Mouse (Mus musculus) MEL (cell line): ENCODE measurements around the gene Dgcr2. TPM values are rescaled to one million over a fixed set of nuclear protein-coding genes. Genes with fewer than 3 reads are reported as not detected.
A peak's percentile ranks its signal among the peaks of the same experiment; 100 is the strongest.

ENCODE experiments used
- DNase-seq: peaks from one replicate; pipeline ENCODE4 v3.0.0; 2011; ENCODE audit warnings: low read depth, low spot score
- H3K27ac ChIP-seq: 2 replicates; pipeline ENCODE4 v1.5.1; 2012; ENCODE audit warnings: low read depth, mild to moderate bottlenecking, control low read depth, low read length, moderate library complexity; ENCODE audit not compliant: control insufficient read depth
- H3K27me3 ChIP-seq, 2 experiments: fragments of 150-350 bp in 1 of 2; sonication (generic) in 1 of 2; 2 replicates each; pipeline ENCODE4 v1.6.1; 2012; ENCODE audit warnings: low read length in 2 of 2, mild to moderate bottlenecking in 2 of 2, improper control_type of control experiment in 1 of 2, moderate library complexity in 1 of 2; ENCODE audit not compliant: insufficient read depth in 2 of 2, control insufficient read depth in 1 of 2
- H3K36me3 ChIP-seq, 2 experiments: 2 replicates each; pipeline ENCODE4 v1.6.1; 2012 to 2014; ENCODE audit warnings: low read length in 2 of 2, improper control_type of control experiment in 1 of 2, inconsistent platforms in 1 of 2, mild to moderate bottlenecking in 1 of 2; ENCODE audit not compliant: insufficient read depth in 2 of 2, control insufficient read depth in 1 of 2
- H3K4me1 ChIP-seq, 2 experiments: fragments of 150-350 bp in 1 of 2; sonication (generic) in 1 of 2; 2 replicates each; pipeline ENCODE4 v1.6.1; 2012; ENCODE audit warnings: low read length in 2 of 2, improper control_type of control experiment in 1 of 2, mild to moderate bottlenecking in 1 of 2; ENCODE audit not compliant: insufficient read depth in 2 of 2, control insufficient read depth in 1 of 2
- H3K4me3 ChIP-seq, 2 experiments: fragments of 150-350 bp in 1 of 2; sonication (generic) in 1 of 2; 2 replicates each; pipeline ENCODE4 v1.5.1; 2012; ENCODE audit warnings: low read depth in 2 of 2, low read length in 2 of 2, mild to moderate bottlenecking in 2 of 2, moderate library complexity in 2 of 2, control low read depth in 1 of 2, improper control_type of control experiment in 1 of 2; ENCODE audit not compliant: control insufficient read depth in 1 of 2, insufficient read depth in 1 of 2
- H3K79me2 ChIP-seq: 2 replicates; pipeline ENCODE4 v1.6.1; 2012; ENCODE audit warnings: mild to moderate bottlenecking, low read length, moderate library complexity; ENCODE audit not compliant: control insufficient read depth, poor library complexity, insufficient read depth
- H3K9ac ChIP-seq: 2 replicates; pipeline ENCODE4 v1.6.1; 2012; ENCODE audit warnings: low read depth, mild to moderate bottlenecking, control low read depth, low read length, moderate library complexity; ENCODE audit not compliant: control insufficient read depth, poor library complexity, severe bottlenecking
- H3K9me3 ChIP-seq: fragments of 150-350 bp; sonication (generic); replicated peaks from 2 replicates; pipeline ENCODE4 v1.6.1; 2012; ENCODE audit warnings: mild to moderate bottlenecking, low read length, improper control_type of control experiment, moderate library complexity; ENCODE audit not compliant: insufficient read depth
- BHLHE40 ChIP-seq: IDR thresholded peaks from 2 replicates; pipeline ENCODE4 v1.6.1; 2012; ENCODE audit warnings: low read depth, mild to moderate bottlenecking, inconsistent platforms, low read length, improper control_type of control experiment, borderline replicate concordance
- CHD1 ChIP-seq: IDR thresholded peaks from 2 replicates; pipeline ENCODE4 v1.6.1; 2012; ENCODE audit warnings: low read depth, mild to moderate bottlenecking, inconsistent platforms, low read length, improper control_type of control experiment
- E2F4 ChIP-seq: IDR thresholded peaks from 2 replicates; pipeline ENCODE4 v1.6.1; 2011; ENCODE audit warnings: low read depth, low read length, improper control_type of control experiment, borderline replicate concordance
- ELF1 ChIP-seq: IDR thresholded peaks from 2 replicates; pipeline ENCODE4 v1.6.1; 2014; ENCODE audit warnings: low read depth, mild to moderate bottlenecking, inconsistent platforms, low read length, improper control_type of control experiment, moderate library complexity
- ETS1 ChIP-seq: IDR thresholded peaks from 2 replicates; pipeline ENCODE4 v1.6.1; 2012; ENCODE audit warnings: low read depth, mild to moderate bottlenecking, inconsistent platforms, low read length, improper control_type of control experiment, moderate library complexity
- HCFC1 ChIP-seq: IDR thresholded peaks from 2 replicates; pipeline ENCODE4 v1.6.1; 2012; ENCODE audit warnings: low read depth, mild to moderate bottlenecking, inconsistent platforms, low read length, improper control_type of control experiment, moderate library complexity
- MAX ChIP-seq: IDR thresholded peaks from 2 replicates; pipeline ENCODE4 v1.6.1; 2011; ENCODE audit warnings: low read length, improper control_type of control experiment
- MAZ ChIP-seq: IDR thresholded peaks from 2 replicates; pipeline ENCODE4 v1.6.1; 2012; ENCODE audit warnings: low read depth, mild to moderate bottlenecking, inconsistent platforms, low read length, improper control_type of control experiment
- MXI1 ChIP-seq: IDR thresholded peaks from 2 replicates; pipeline ENCODE4 v1.6.1; 2011; ENCODE audit warnings: mild to moderate bottlenecking, low read depth, low read length, improper control_type of control experiment
- MYB ChIP-seq: IDR thresholded peaks from 2 replicates; pipeline ENCODE4 v1.6.1; 2011; ENCODE audit warnings: mild to moderate bottlenecking, low read depth, low read length, improper control_type of control experiment
- MYC ChIP-seq: IDR thresholded peaks from 2 replicates; pipeline ENCODE4 v1.6.1; 2011; ENCODE audit warnings: low read depth, mild to moderate bottlenecking, low read length, improper control_type of control experiment, moderate library complexity
- NELFE ChIP-seq: IDR thresholded peaks from 2 replicates; pipeline ENCODE4 v1.6.1; 2011; ENCODE audit warnings: low read depth, low read length, improper control_type of control experiment
- NRF1 ChIP-seq: IDR thresholded peaks from 2 replicates; pipeline ENCODE4 v1.6.1; 2014; ENCODE audit warnings: low read depth, mild to moderate bottlenecking, inconsistent platforms, low read length, improper control_type of control experiment, moderate library complexity; ENCODE audit not compliant: poor library complexity, insufficient read depth, severe bottlenecking
- POLR2A ChIP-seq, 2 experiments: IDR thresholded peaks; 2 replicates each; pipeline ENCODE4 v1.6.1; 2011 to 2012; ENCODE audit warnings: low read length in 2 of 2, mild to moderate bottlenecking in 2 of 2, control low read depth in 1 of 2, improper control_type of control experiment in 1 of 2, low read depth in 1 of 2, moderate library complexity in 1 of 2; ENCODE audit not compliant: control insufficient read depth in 1 of 2, insufficient read depth in 1 of 2, poor library complexity in 1 of 2
- POLR2AphosphoS2 ChIP-seq: IDR thresholded peaks from 2 replicates; pipeline ENCODE4 v1.6.1; 2011; ENCODE audit warnings: low read length, improper control_type of control experiment
- RAD21 ChIP-seq: IDR thresholded peaks from 2 replicates; pipeline ENCODE4 v1.6.1; 2011; ENCODE audit warnings: mild to moderate bottlenecking, low read depth, low read length, improper control_type of control experiment
- RCOR1 ChIP-seq: IDR thresholded peaks from 2 replicates; pipeline ENCODE4 v1.6.1; 2012; ENCODE audit warnings: low read depth, mild to moderate bottlenecking, inconsistent platforms, low read length, improper control_type of control experiment
- SIN3A ChIP-seq: IDR thresholded peaks from 2 replicates; pipeline ENCODE4 v1.6.1; 2012; ENCODE audit warnings: low read length, improper control_type of control experiment, inconsistent platforms
- TAL1 ChIP-seq: IDR thresholded peaks from 2 replicates; pipeline ENCODE4 v1.6.1; 2012; ENCODE audit warnings: mild to moderate bottlenecking, inconsistent platforms, low read length, moderate library complexity, mixed read lengths
- TBP ChIP-seq: IDR thresholded peaks from 2 replicates; pipeline ENCODE4 v1.8.0; 2011; ENCODE audit warnings: low read depth, low read length, improper control_type of control experiment
- TCF12 ChIP-seq: IDR thresholded peaks from 2 replicates; pipeline ENCODE4 v1.6.1; 2014; ENCODE audit warnings: low read depth, mild to moderate bottlenecking, inconsistent platforms, low read length, improper control_type of control experiment, moderate library complexity
- UBTF ChIP-seq: IDR thresholded peaks from 2 replicates; pipeline ENCODE4 v1.6.1; 2012; ENCODE audit warnings: low read depth, mild to moderate bottlenecking, inconsistent platforms, low read length, improper control_type of control experiment, moderate library complexity, borderline replicate concordance; ENCODE audit not compliant: insufficient read depth
- USF1 ChIP-seq: IDR thresholded peaks from 2 replicates; pipeline ENCODE4 v1.6.1; 2014; ENCODE audit warnings: low read depth, mild to moderate bottlenecking, inconsistent platforms, low read length, improper control_type of control experiment, moderate library complexity
- ZKSCAN1 ChIP-seq: IDR thresholded peaks from 2 replicates; pipeline ENCODE4 v1.6.1; 2012; ENCODE audit warnings: low read depth, mild to moderate bottlenecking, inconsistent platforms, low read length, improper control_type of control experiment, moderate library complexity
- ZMIZ1 ChIP-seq: IDR thresholded peaks from 2 replicates; pipeline ENCODE4 v1.6.1; 2012; ENCODE audit warnings: low read depth, mild to moderate bottlenecking, inconsistent platforms, low read length, improper control_type of control experiment, moderate library complexity
- ZNF384 ChIP-seq: IDR thresholded peaks from 2 replicates; pipeline ENCODE4 v1.6.1; 2012; ENCODE audit warnings: low read depth, mild to moderate bottlenecking, inconsistent platforms, low read length, improper control_type of control experiment
- polyA plus RNA-seq, 2 experiments: library from polyadenylated mRNA; stranded (reverse) in 1 of 2; unstranded in 1 of 2; fragments of >175 nt in 1 of 2; fragments of >200 nt in 1 of 2; gene quantifications; 2 replicates each; pipeline versions ENCODE4 v1.2.1 to v1.2.4; 2012; ENCODE audit warnings: low replicate concordance in 2 of 2, low read depth in 1 of 2; ENCODE audit not compliant: insufficient read length in 2 of 2, insufficient read depth in 1 of 2, missing spikeins in 1 of 2
- total RNA-seq: library from RNA; depleted of rRNA; stranded (reverse); fragments of 300-350 nt; gene quantifications from 2 replicates; pipeline ENCODE4 v1.2.3, GENCODE M21; 2012

Dgcr2 gene
- total and polyA plus RNA-seq, 3 experiments = 37.1 to 53.7 TPM; not detected in 1

GRCm38 (mm10) chr16:17928627-17929104, 30.3 kb upstream of the Dgcr2 start (continued):
- TF ChIP-seq BHLHE40 = no peak
- no peak for TF ChIP-seq USF1
- TF ChIP-seq, all 39 proteins: peak for 14

GRCm38 (mm10) chr16:17928087-17928580, 29.8 kb upstream of the Dgcr2 start, which contains the start of gene Slc25a1:
Gene Slc25a1 (minus strand): TSS chr16:17928219.
- no peaks in the 10 kb centered on the region for H3K9me3 ChIP-seq
- H3K27ac ChIP-seq = peak within 1 kb of the TSS; percentile 96
- peak within 1 kb of the TSS; percentile 86 for H3K9ac ChIP-seq
- H3K4me1 ChIP-seq = peaks cover 6 to 20% of the 10 kb centered on the region in 2 experiments
- H3K27me3 ChIP-seq = no peaks in the 10 kb centered on the region
- peaks cover 0 to 8% of the 10 kb centered on the region in 2 experiments; a peak in 2 of 4 replicates for H3K36me3 ChIP-seq
- peaks cover 9% of the 10 kb centered on the region for H3K79me2 ChIP-seq
- H3K4me3 ChIP-seq = peak within 1 kb of the TSS; percentile 71 to 80
- DNase-seq = peak; percentile 95
- TF ChIP-seq MYB = no peak
- peak; percentile 18; the same call in 1 of the 2 replicates for TF ChIP-seq TCF12
- TF ChIP-seq MYC = peak; percentile 97
- TF ChIP-seq MAX = peak; percentile 95
- peak; percentile 80 for TF ChIP-seq NELFE
- TF ChIP-seq TBP = 0 out of 2 replicates have a peak, but pooled peaks have one; percentile 5
- TF ChIP-seq ETS1 = no peak
- TF ChIP-seq POLR2AphosphoS2 = peak; percentile 90
- TF ChIP-seq USF1 = peak; percentile 63
- no peak for TF ChIP-seq TAL1
- peak; percentile 98 for TF ChIP-seq MXI1
- peak; percentile 46; the same call in 1 of the 2 replicates for TF ChIP-seq NRF1
- TF ChIP-seq E2F4 = peak; percentile 38; the same call in 1 of the 2 replicates
- TF ChIP-seq POLR2A (IDR thresholded peaks at IDR 0.05; ENCODE audit: control insufficient read depth in 1 of 2, insufficient read depth in 1 of 2, low read depth in 1 of 2, low read length in 2 of 2, poor library complexity in 1 of 2) = peak; percentile 14 to 94
- 0 out of 2 replicates have a peak, but pooled peaks have one; percentile 4 for TF ChIP-seq SIN3A
- TF ChIP-seq UBTF = 0 out of 2 replicates have a peak, but pooled peaks have one; percentile 36
- peak; percentile 70 for TF ChIP-seq BHLHE40
- no peak for TF ChIP-seq RCOR1
- TF ChIP-seq ZMIZ1 = peak; percentile 15; the same call in 1 of the 2 replicates
- no peak for TF ChIP-seq RAD21
- TF ChIP-seq ELF1 = no peak
- TF ChIP-seq HCFC1 = 0 out of 2 replicates have a peak, but pooled peaks have one; percentile 8
- TF ChIP-seq CHD1 = peak; percentile 80; the same call in 1 of the 2 replicates
- TF ChIP-seq ZKSCAN1 = no peak
- TF ChIP-seq MAZ = no peak; the same call in 1 of the 2 replicates
- no peak for TF ChIP-seq ZNF384
